Mouse (Mus musculus) limb, embryonic 11.5 days (tissue): ENCODE data around the gene Gm21954. TPM values are rescaled to one million over a fixed set of nuclear protein-coding genes. Genes with fewer than 3 reads are reported as not detected.
A peak's percentile ranks its signal among the peaks of the same experiment; 100 is the strongest.

ENCODE experiments used
- ATAC-seq: fragments of 200-750 bp; cut with Nextera tagmentation; 2 replicates; pipeline ENCODE4 v1.8.0; 2017; ENCODE audit warnings: low read depth; ENCODE audit not compliant: insufficient number of reproducible peaks, low FRiP score, low TSS enrichment
- DNase-seq: peaks from one replicate; pipeline ENCODE4 v3.0.0-alpha.2; 2015; ENCODE audit warnings: low spot score
- H3K27ac ChIP-seq: fragments of 300-500 bp; sonication (generic); replicated peaks from 2 replicates; pipeline ENCODE4 v1.5.1; 2014; ENCODE audit warnings: low read depth, mild to moderate bottlenecking, low read length
- H3K27me3 ChIP-seq: fragments of 300-500 bp; sonication (generic); 2 replicates; pipeline ENCODE4 v1.6.1; 2014; ENCODE audit warnings: mild to moderate bottlenecking, low read length, mixed read lengths; ENCODE audit not compliant: control insufficient read depth, insufficient read depth
- H3K36me3 ChIP-seq: fragments of 300-500 bp; sonication (generic); 2 replicates; pipeline ENCODE4 v1.6.1; 2014; ENCODE audit warnings: mild to moderate bottlenecking, low read length, moderate library complexity, mixed read lengths; ENCODE audit not compliant: control insufficient read depth, insufficient read depth
- H3K4me1 ChIP-seq: fragments of 300-500 bp; sonication (generic); 2 replicates; pipeline ENCODE4 v1.6.1; 2014; ENCODE audit warnings: low read length, mixed read lengths; ENCODE audit not compliant: control insufficient read depth, insufficient read depth
- H3K4me2 ChIP-seq: fragments of 300-500 bp; sonication (generic); 2 replicates; pipeline ENCODE4 v1.6.1; 2014; ENCODE audit warnings: low read depth, mild to moderate bottlenecking, moderate library complexity; ENCODE audit not compliant: severe bottlenecking
- H3K4me3 ChIP-seq: fragments of 300-500 bp; sonication (generic); 2 replicates; pipeline ENCODE4 v1.5.1; 2014; ENCODE audit warnings: low read depth, low read length
- H3K9ac ChIP-seq: fragments of 300-500 bp; sonication (generic); 2 replicates; pipeline ENCODE4 v1.6.1; 2014; ENCODE audit warnings: mild to moderate bottlenecking, low read length
- H3K9me3 ChIP-seq: fragments of 300-500 bp; sonication (generic); 2 replicates; pipeline ENCODE4 v1.6.1; 2016; ENCODE audit warnings: low read length; ENCODE audit not compliant: control insufficient read depth
- WGBS: fragments of 180-500 bp; shearing (Covaris S2); extraction: QIAGEN DNeasy Blood & Tissue Kit; methylation state at CpG from one replicate; pipeline ENCODE4 v1.1.7; 2014; 5-methylcytosine and 5-hydroxymethylcytosine counted together
- polyA plus RNA-seq: library from polyadenylated mRNA; unstranded; fragments of >200 nt; fragmentation: Nextera tagmentation; extraction: Ambion mirVana; gene quantifications from 2 replicates; pipeline ENCODE4 v1.2.1, GENCODE M21; 2014

The Gm21954 gene
- polyA plus RNA-seq, 1 experiment from 2014 or later, result not detected

GRCm38 (mm10) chr3:55461092-55461491 is 10.9 kb downstream of the Gm21954 start:
- peak overlapping the region; percentile 67; the same call in 1 of the 2 replicates for H3K4me2 ChIP-seq
- DNase-seq, result no peak
- WGBS, result 47% methylated on average over 3 of the region's 3 CpGs
- no peak for ATAC-seq
- H3K9me3 ChIP-seq, result no peaks in the 10 kb centered on the region; the same call in 1 of the 2 replicates
- H3K27ac ChIP-seq, result no peak overlapping the region; the same call in 1 of the 2 replicates
- no peaks in the 10 kb centered on the region for H3K36me3 ChIP-seq
- no peaks in the 10 kb centered on the region for H3K27me3 ChIP-seq
- H3K4me3 ChIP-seq, result no peak overlapping the region
- H3K9ac ChIP-seq, result no peak overlapping the region
- peaks cover 6% of the 10 kb centered on the region for H3K4me1 ChIP-seq

- Histone ChIP-seq H3K4me2 (no peak overlapping the region), H3K36me3 (no peaks in the 10 kb centered on the region), H3K9me3 (no peaks in the 10 kb centered on the region), H3K27me3 (no peaks in the 10 kb centered on the region), H3K4me3 (no peak overlapping the region), H3K9ac (no peak overlapping the region), H3K27ac (no peak overlapping the region), H3K4me1 (no peaks in the 10 kb centered on the region)
- no peak for DNase-seq
- no peak for ATAC-seq
- WGBS, result 85% methylated on average over 2 of the region's 2 CpGs
These were observed 19.5 kb downstream of the Gm21954 start for GRCm38 (mm10) chr3:55452464-55452863.

GRCm38 (mm10) chr3:55451877-55452276 is 20.1 kb downstream of the Gm21954 start:
- Histone ChIP-seq H3K36me3 (no peaks in the 10 kb centered on the region), H3K4me1 (no peaks in the 10 kb centered on the region), H3K4me3 (no peak overlapping the region), H3K27me3 (no peaks in the 10 kb centered on the region), H3K4me2 (no peak overlapping the region), H3K27ac (no peak overlapping the region), H3K9me3 (no peaks in the 10 kb centered on the region), H3K9ac (no peak overlapping the region)
- DNase-seq (no peak), ATAC-seq (no peak)
- 77% methylated on average over 3 of the region's 3 CpGs for WGBS

GRCm38 (mm10) chr3:55451035-55451434 is 21.0 kb downstream of the Gm21954 start:
- no peak overlapping the region for H3K9ac ChIP-seq
- DNase-seq, result no peak
- H3K27ac ChIP-seq, result no peak overlapping the region
- no peaks in the 10 kb centered on the region for H3K36me3 ChIP-seq
- no peaks in the 10 kb centered on the region for H3K9me3 ChIP-seq
- 94% methylated on average over 14 of the region's 14 CpGs for WGBS
- no peak for ATAC-seq
- H3K27me3 ChIP-seq, result no peaks in the 10 kb centered on the region
- H3K4me2 ChIP-seq, result no peak overlapping the region
- H3K4me1 ChIP-seq, result no peaks in the 10 kb centered on the region
- H3K4me3 ChIP-seq, result no peak overlapping the region

- H3K27ac ChIP-seq, result no peak overlapping the region
- no peak overlapping the region for H3K4me3 ChIP-seq
- H3K9ac ChIP-seq, result no peak overlapping the region
- H3K4me2 ChIP-seq, result no peak overlapping the region
- H3K9me3 ChIP-seq, result no peaks in the 10 kb centered on the region
- no peaks in the 10 kb centered on the region for H3K27me3 ChIP-seq
- no peaks in the 10 kb centered on the region for H3K4me1 ChIP-seq
- DNase-seq, result no peak
- no peak for ATAC-seq
- 92% methylated on average over 2 of the region's 2 CpGs for WGBS
- no peaks in the 10 kb centered on the region for H3K36me3 ChIP-seq
These were observed 22.9 kb downstream of the Gm21954 start for GRCm38 (mm10) chr3:55449148-55449547.

- Histone ChIP-seq H3K27me3 (no peaks in the 10 kb centered on the region), H3K27ac (no peak overlapping the region), H3K36me3 (no peaks in the 10 kb centered on the region), H3K9ac (no peak overlapping the region), H3K4me1 (no peaks in the 10 kb centered on the region), H3K4me2 (no peak overlapping the region), H3K4me3 (no peak overlapping the region), H3K9me3 (no peaks in the 10 kb centered on the region)
- DNase-seq, result no peak
- WGBS, result 79% methylated on average over 5 of the region's 5 CpGs
- no peak for ATAC-seq
These were observed 24.2 kb downstream of the Gm21954 start for GRCm38 (mm10) chr3:55447486-55448460.

- Histone ChIP-seq H3K4me1 (no peaks in the 10 kb centered on the region), H3K27ac (no peak overlapping the region), H3K4me2 (no peak overlapping the region), H3K4me3 (no peak overlapping the region), H3K9me3 (no peaks in the 10 kb centered on the region), H3K36me3 (no peaks in the 10 kb centered on the region), H3K9ac (no peak overlapping the region), H3K27me3 (no peaks in the 10 kb centered on the region)
- WGBS, result 90% methylated on average over 7 of the region's 7 CpGs
- no peak for DNase-seq
- ATAC-seq, result no peak
These were observed 25.3 kb downstream of the Gm21954 start for GRCm38 (mm10) chr3:55446681-55447080.

- WGBS, result 91% methylated on average over 2 of the region's 2 CpGs
- Histone ChIP-seq H3K27me3 (no peaks in the 10 kb centered on the region), H3K9me3 (no peaks in the 10 kb centered on the region), H3K36me3 (no peaks in the 10 kb centered on the region), H3K4me3 (no peak overlapping the region), H3K4me2 (no peak overlapping the region), H3K27ac (no peak overlapping the region), H3K4me1 (peaks cover 3% of the 10 kb centered on the region; the same call in 1 of the 2 replicates), H3K9ac (no peak overlapping the region)
- ATAC-seq, result no peak
- DNase-seq, result no peak
These were observed 28.3 kb downstream of the Gm21954 start for GRCm38 (mm10) chr3:55443725-55444124.
